Mouse (Mus musculus): ENCODE measurements around the gene Olfr1104. TPM values are rescaled to one million over a fixed set of nuclear protein-coding genes. Genes with fewer than 3 reads are reported as not detected.

The Olfr1104 gene
- total RNA-seq (2021): not detected

DNA sequence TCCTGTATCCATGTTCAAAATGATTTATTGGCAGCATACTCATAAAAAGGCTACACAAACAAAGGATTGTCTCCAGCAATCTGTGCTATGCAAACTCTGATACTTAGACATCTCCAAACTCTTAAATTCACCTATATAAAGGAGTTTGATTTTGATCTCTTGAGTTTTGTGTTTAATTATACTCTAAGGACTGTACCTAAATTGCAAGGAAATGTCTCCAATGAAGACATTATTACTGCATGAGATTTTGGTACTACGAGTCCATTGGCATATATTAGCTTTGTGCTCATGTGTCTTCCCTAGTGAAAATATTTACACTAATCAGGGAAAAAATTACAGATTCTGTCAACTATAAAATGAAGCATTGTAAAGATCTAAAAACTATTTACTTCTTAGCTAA lies at the start of gene Olfr1104:
Olfr1104 (minus strand) TSS at position 101 of the 400 bp plus-strand sequence.
- DNase-seq: no peak

DNA sequence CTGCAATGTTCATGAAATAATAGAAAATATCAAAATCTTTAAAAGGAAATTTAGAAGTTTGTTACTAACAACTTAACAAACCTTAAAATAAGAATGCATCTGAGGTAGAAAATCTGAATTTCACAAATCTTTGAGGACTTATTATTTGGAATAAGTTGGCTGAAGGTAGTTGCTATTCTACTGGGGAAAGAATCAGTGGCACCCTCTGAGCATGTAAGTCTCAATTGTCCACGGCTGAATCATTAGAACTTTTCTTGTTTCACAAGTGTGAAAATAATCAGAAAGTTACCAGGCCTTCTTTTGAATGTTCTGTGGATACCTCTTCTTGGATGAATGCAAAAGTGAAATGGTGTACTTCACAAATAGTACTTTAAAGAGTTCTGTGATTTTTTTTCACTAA lies 48.8 kb upstream of the Olfr1104 start, which contains the start of gene Olfr1107:
Olfr1107 (minus strand) TSS at position 101 of the 400 bp plus-strand sequence.
- no peak for DNase-seq
- intact Hi-C loops (cut with DNase I): no loop called here

More for the DNA sequence above, at the start of gene Olfr1104:
- intact Hi-C loops (cut with DNase I): no loop called here

DNA sequence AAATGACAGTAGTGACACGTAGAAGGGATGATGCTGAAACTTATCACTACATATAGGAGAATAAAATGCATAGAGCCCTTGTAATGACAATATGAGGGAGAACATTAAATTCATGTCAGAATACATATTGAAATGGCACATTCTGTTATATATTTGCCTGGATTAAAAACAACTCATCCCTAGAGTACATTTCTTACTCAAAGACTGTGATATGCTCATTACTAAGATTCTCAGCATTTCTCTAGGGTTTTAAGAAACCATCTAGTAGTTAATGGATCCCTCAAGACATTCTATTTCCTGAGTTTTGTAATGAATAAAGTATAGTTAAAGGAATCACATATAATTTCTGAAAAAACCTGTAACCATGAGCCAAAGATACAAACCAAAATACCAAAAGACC lies 25.3 kb upstream of the Olfr1104 start, which contains the start of gene Olfr1106:
Olfr1106 (minus strand) TSS at position 101 of the 400 bp plus-strand sequence.
- intact Hi-C loops (cut with DNase I): no loop called here
- no peak for DNase-seq

DNA sequence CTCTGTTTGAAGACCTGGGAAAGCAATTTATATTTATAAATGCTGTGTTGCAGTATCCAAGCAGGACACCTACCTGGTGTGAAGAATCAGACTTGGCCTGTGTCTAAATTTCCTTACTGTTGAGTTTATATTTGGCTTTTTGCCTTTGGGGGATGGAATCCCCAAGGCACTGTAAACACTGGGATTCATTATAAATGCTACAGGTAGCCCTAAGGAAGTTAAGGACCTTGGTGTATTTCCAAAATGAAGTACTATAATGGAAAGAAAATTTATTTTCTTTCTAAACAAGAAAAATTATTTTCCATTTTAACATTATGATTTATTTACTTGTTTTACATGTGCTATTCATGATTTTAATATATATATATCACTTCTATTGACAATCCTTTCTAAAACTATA lies 9.6 kb upstream of the Olfr1104 start, which contains the start of gene Olfr1105:
Olfr1105 (minus strand) TSS at position 101 of the 400 bp plus-strand sequence.
- DNase-seq: no peak
- intact Hi-C loops (cut with DNase I): no loop called here

DNA sequence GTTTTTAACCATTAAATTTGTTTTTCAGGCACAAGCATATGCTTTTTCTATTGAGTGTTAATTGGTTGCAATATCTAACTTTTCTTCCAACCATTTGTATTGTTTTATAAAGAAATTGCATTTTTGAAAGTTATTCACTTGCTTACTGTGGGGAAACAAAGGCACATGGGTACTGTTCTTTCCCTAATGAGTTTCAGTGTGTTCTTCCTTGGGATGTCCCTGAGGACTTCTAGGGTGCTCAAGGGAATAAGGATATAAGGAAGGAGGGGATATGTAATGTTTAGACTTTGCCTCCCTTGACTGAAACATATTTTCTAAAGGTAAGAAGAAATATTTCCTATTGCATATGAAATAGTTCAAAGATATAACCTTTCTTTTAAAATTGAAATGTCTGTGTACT lies 28.8 kb downstream of the Olfr1104 start, which contains the start of gene Olfr1102:
Olfr1102 (plus strand) TSS at position 301 of the 400 bp plus-strand sequence.
- intact Hi-C loops (cut with DNase I): no loop called here
- DNase-seq: no peak

DNA sequence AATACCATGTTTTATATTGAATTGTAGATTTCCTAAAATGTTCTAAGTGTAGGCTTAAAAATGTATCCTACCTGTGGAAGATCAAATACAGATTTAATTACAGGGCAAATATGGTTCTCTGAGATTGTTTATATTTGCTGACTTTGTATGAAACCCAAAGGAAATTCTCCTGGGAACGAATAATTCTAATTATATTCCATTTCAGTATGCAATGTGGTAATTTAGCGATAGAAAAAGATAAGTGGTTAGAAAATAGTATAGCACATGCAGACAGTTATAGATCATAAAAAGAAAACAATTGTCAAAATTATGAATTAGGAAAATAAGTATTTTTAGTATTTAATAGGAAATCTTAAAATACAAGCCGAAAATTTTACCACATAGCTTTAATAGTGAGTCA lies 35.8 kb downstream of the Olfr1104 start, which contains the start of gene Olfr1101:
Olfr1101 (minus strand) TSS at position 101 of the 400 bp plus-strand sequence.
- no peak for DNase-seq
- intact Hi-C loops (cut with DNase I): no loop called here

DNA sequence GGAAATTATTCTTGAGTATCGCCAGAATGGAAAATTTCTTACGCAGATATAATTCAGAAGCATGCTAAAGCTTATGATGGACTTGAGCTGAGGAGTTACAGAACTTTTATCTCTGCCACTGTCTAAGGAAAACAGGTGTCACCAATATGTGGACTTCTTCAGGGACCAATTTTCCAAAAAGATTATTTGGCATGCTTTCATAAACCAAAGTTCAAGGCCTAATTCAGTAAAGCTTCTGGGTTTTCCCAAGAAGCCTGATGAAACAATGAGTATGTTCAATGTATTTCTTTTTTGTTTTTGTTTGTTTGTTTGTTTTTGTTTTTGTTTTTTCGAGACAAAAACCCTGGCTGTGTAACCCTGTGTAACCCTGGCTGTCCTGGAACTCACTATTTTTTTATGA lies 47.0 kb downstream of the Olfr1104 start, which contains the start of gene Olfr1100:
Olfr1100 (minus strand) TSS at position 101 of the 400 bp plus-strand sequence.
- intact Hi-C loops (cut with DNase I): no loop called here
- DNase-seq: no peak

Other genes with a start within 250 kb of the Olfr1104 start
- not detected for gene Olfr1093, start 244.6 kb downstream of the Olfr1104 start, total RNA-seq (2021)
- not detected for gene Olfr141, start 217.1 kb downstream of the Olfr1104 start, total RNA-seq (2021)
- not detected for gene Olfr1094, start 202.4 kb downstream of the Olfr1104 start, total RNA-seq (2021)
- not detected for gene Olfr1095, start 175.4 kb downstream of the Olfr1104 start, total RNA-seq (2021)
- gene Gm13723, start 152.3 kb downstream of the Olfr1104 start, total RNA-seq (2021): not detected
- not detected for gene Olfr1097, start 134.9 kb downstream of the Olfr1104 start, total RNA-seq (2021)
- gene Olfr1098, start 102.5 kb downstream of the Olfr1104 start, total RNA-seq (2021): not detected
- not detected for gene Olfr1099, start 66.4 kb downstream of the Olfr1104 start, total RNA-seq (2021)
- gene Olfr1100, start 47.1 kb downstream of the Olfr1104 start, total RNA-seq (2021): not detected
- gene Olfr1101, start 35.9 kb downstream of the Olfr1104 start, total RNA-seq (2021): not detected
- gene Olfr1102, start 28.7 kb downstream of the Olfr1104 start, total RNA-seq (2021): not detected
- not detected for gene Olfr1105, start 9.5 kb upstream of the Olfr1104 start, total RNA-seq (2021)
- not detected for gene Olfr1106, start 25.2 kb upstream of the Olfr1104 start, total RNA-seq (2021)
- gene Olfr1107, start 48.7 kb upstream of the Olfr1104 start, total RNA-seq (2021): not detected
- gene Olfr1109, start 68.9 kb upstream of the Olfr1104 start, total RNA-seq (2021): not detected
- not detected for gene Olfr259, start 87.5 kb upstream of the Olfr1104 start, total RNA-seq (2021)
- not detected for gene Olfr1110, start 113.2 kb upstream of the Olfr1104 start, total RNA-seq (2021)
- gene Olfr1111, start 125.5 kb upstream of the Olfr1104 start, total RNA-seq (2021): not detected
- not detected for gene Olfr1112, start 160.7 kb upstream of the Olfr1104 start, total RNA-seq (2021)
- gene Olfr1113, start 181.9 kb upstream of the Olfr1104 start, total RNA-seq (2021): not detected
- not detected for gene Olfr1115, start 220.9 kb upstream of the Olfr1104 start, total RNA-seq (2021)
- gene Olfr1116, start 240.5 kb upstream of the Olfr1104 start, total RNA-seq (2021): not detected

All from left cerebral cortex, postnatal 4 days (tissue).